Mouse (Mus musculus) right cerebral cortex, adult 18-20 months (tissue): ENCODE data around the gene Aph1a.
"Not testable (repeated sequence)": the region's sequence is repeated elsewhere in the genome, so short reads cannot be mapped to it uniquely, and the experiment has no call there.

Experiments used
- DNase-seq: peaks from one replicate; pipeline ENCODE4 v3.0.0; 2022; ENCODE audit warnings: mixed read lengths

Gene Aph1a

GRCm38 (mm10) chr3:95923429-95923828 lies 29.7 kb downstream of the Aph1a start:
- DNase-seq: not testable (repeated sequence)

- DNase-seq: no peak
Measured at GRCm38 (mm10) chr3:95924185-95924584, 30.4 kb downstream of the Aph1a start.

- DNase-seq: no peak
Measured at GRCm38 (mm10) chr3:95925087-95925486, 31.3 kb downstream of the Aph1a start.

GRCm38 (mm10) chr3:95928261-95928657 lies 34.5 kb downstream of the Aph1a start:
- DNase-seq: no peak

- DNase-seq: peak; percentile 97
Measured at GRCm38 (mm10) chr3:95928658-95929503, 35.1 kb downstream of the Aph1a start, which contains the start of gene Anp32e. TSS of gene Anp32e (plus strand) at chr3:95929246.

- DNase-seq: peak; percentile 27
Measured at GRCm38 (mm10) chr3:95929581-95930470, 36.1 kb downstream of the Aph1a start.

GRCm38 (mm10) chr3:95930471-95930789 lies 36.7 kb downstream of the Aph1a start:
- no peak for DNase-seq

- DNase-seq: no peak
Measured at GRCm38 (mm10) chr3:95931471-95931870, 37.7 kb downstream of the Aph1a start.

GRCm38 (mm10) chr3:95932157-95932556 lies 38.4 kb downstream of the Aph1a start:
- DNase-seq: no peak

- DNase-seq: no peak
Measured at GRCm38 (mm10) chr3:95932566-95932965, 38.8 kb downstream of the Aph1a start.

- DNase-seq: no peak
Measured at GRCm38 (mm10) chr3:95933111-95933750, 39.5 kb downstream of the Aph1a start.

GRCm38 (mm10) chr3:95934448-95934847 lies 40.7 kb downstream of the Aph1a start:
- no peak for DNase-seq

GRCm38 (mm10) chr3:95938217-95938616 lies 44.4 kb downstream of the Aph1a start:
- no peak for DNase-seq

GRCm38 (mm10) chr3:95938835-95939234 lies 45.1 kb downstream of the Aph1a start:
- DNase-seq: no peak

GRCm38 (mm10) chr3:95942749-95943148 lies 49.0 kb downstream of the Aph1a start:
- no peak for DNase-seq

GRCm38 (mm10) chr3:95943226-95943625 lies 49.5 kb downstream of the Aph1a start:
- DNase-seq: no peak

GRCm38 (mm10) chr3:95944742-95945141 lies 51.0 kb downstream of the Aph1a start:
- no peak for DNase-seq

- DNase-seq: no peak
Measured at GRCm38 (mm10) chr3:95945731-95946240, 52.0 kb downstream of the Aph1a start.
